Mouse (Mus musculus): Measurements from ENCODE around the gene Pnpla6. TPM values are rescaled to one million over a fixed set of nuclear protein-coding genes. Genes with fewer than 3 reads are reported as not detected.

Gene Pnpla6
- total RNA-seq, 1 experiment, result 125 TPM

DNA sequence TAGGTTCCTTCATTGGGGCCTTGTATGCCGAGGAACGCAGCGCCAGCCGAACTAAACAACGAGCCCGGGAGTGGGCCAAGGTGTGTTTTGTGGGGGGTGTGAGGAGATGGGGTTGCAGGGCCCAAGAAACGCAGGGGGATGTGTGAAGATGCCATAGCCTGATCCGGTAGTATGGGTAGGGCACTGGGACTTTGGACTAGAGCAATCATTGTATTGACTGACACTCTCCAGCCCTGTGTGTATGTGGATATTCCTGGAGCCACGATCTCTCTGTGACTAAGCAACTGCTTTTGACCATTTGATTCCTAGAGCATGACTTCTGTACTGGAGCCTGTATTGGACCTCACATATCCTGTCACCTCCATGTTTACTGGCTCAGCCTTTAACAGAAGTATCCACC lies 21.8 kb downstream of the Pnpla6 start:
- no peak overlapping the region for H3K4me3 ChIP-seq (ENCODE audit: insufficient read depth in 1 of 2, low read depth in 1 of 2, low read length in 2 of 2, poor library complexity in 1 of 2, severe bottlenecking in 1 of 2)
- no peaks in the 10 kb centered on the region for H3K9me3 ChIP-seq (ENCODE audit: control insufficient read depth, insufficient read depth, low read depth, low read length)
- TF ChIP-seq HCFC1 (IDR thresholded peaks at IDR 0.05; ENCODE audit: borderline replicate concordance, insufficient read depth, low read length), result no peak
- TF ChIP-seq MAFK (IDR thresholded peaks at IDR 0.05; ENCODE audit: insufficient read depth, low read depth, low read length), result no peak
- TF ChIP-seq ZC3H11A (IDR thresholded peaks at IDR 0.05; ENCODE audit: borderline replicate concordance, low read depth, low read length), result no peak
- TF ChIP-seq CHD2 (IDR thresholded peaks at IDR 0.05; ENCODE audit: low read depth, low read length), result no peak
- no peak for TF ChIP-seq ZNF384 (IDR thresholded peaks at IDR 0.05; ENCODE audit: low read depth, low read length)
- no peak overlapping the region; the same call in 1 of the 2 replicates for H3K27ac ChIP-seq (ENCODE audit: insufficient read depth, low read depth, low read length, poor library complexity, severe bottlenecking)
- DNase-seq (ENCODE audit: low read depth, low spot score), result no peak
- H3K36me3 ChIP-seq (ENCODE audit: control insufficient read depth, insufficient read depth, low read length, poor library complexity, severe bottlenecking), result peaks cover 28% of the 10 kb centered on the region
- peaks cover 4 to 18% of the 10 kb centered on the region in 2 experiments; a peak in 2 of 4 replicates for H3K4me1 ChIP-seq (ENCODE audit: control insufficient read depth in 2 of 2, insufficient read depth in 2 of 2, low read length in 2 of 2, poor library complexity in 1 of 2)
- H3K9ac ChIP-seq (ENCODE audit: insufficient read depth, low read depth, low read length, poor library complexity, severe bottlenecking), result no peak overlapping the region
- in situ Hi-C loops (cut with MboI; ENCODE audit: low sequenced_read_pairs in 2 of 2, unreplicated experiment in 2 of 2), result no loop called here

GRCm38 (mm10) chr8:3537666-3538065 lies 22.5 kb downstream of the Pnpla6 start:
- in situ Hi-C loops (cut with MboI; ENCODE audit: low sequenced_read_pairs in 2 of 2, unreplicated experiment in 2 of 2), result no loop called here
- Histone ChIP-seq H3K4me1 (ENCODE audit: control insufficient read depth in 2 of 2, insufficient read depth in 2 of 2, low read length in 2 of 2, poor library complexity in 1 of 2) (peaks cover 4 to 18% of the 10 kb centered on the region in 2 experiments; a peak in 2 of 4 replicates), H3K9ac (ENCODE audit: insufficient read depth, low read depth, low read length, poor library complexity, severe bottlenecking) (no peak overlapping the region), H3K27ac (ENCODE audit: insufficient read depth, low read depth, low read length, poor library complexity, severe bottlenecking) (no peak overlapping the region), H3K9me3 (ENCODE audit: control insufficient read depth, insufficient read depth, low read depth, low read length) (no peaks in the 10 kb centered on the region), H3K4me3 (ENCODE audit: insufficient read depth in 1 of 2, low read depth in 1 of 2, low read length in 2 of 2, poor library complexity in 1 of 2, severe bottlenecking in 1 of 2) (peak overlapping the region in 1 of 2 experiments; percentile 19; a peak in 1 of 4 replicates), H3K36me3 (ENCODE audit: control insufficient read depth, insufficient read depth, low read length, poor library complexity, severe bottlenecking) (peaks cover 30% of the 10 kb centered on the region)
- TF ChIP-seq HCFC1 (IDR thresholded peaks at IDR 0.05; ENCODE audit: borderline replicate concordance, insufficient read depth, low read length) (no peak), CHD2 (IDR thresholded peaks at IDR 0.05; ENCODE audit: low read depth, low read length) (no peak), MAFK (IDR thresholded peaks at IDR 0.05; ENCODE audit: insufficient read depth, low read depth, low read length) (no peak), ZNF384 (IDR thresholded peaks at IDR 0.05; ENCODE audit: low read depth, low read length) (no peak), ZC3H11A (IDR thresholded peaks at IDR 0.05; ENCODE audit: borderline replicate concordance, low read depth, low read length) (no peak)
- no peak for DNase-seq (ENCODE audit: low read depth, low spot score)

- peaks cover 40% of the 10 kb centered on the region for H3K36me3 ChIP-seq (ENCODE audit: control insufficient read depth, insufficient read depth, low read length, poor library complexity, severe bottlenecking)
- in situ Hi-C loops (cut with MboI; ENCODE audit: low sequenced_read_pairs in 2 of 2, unreplicated experiment in 2 of 2), result no loop called here
These were observed 24.0 kb downstream of the Pnpla6 start for GRCm38 (mm10) chr8:3539146-3539545.

DNA sequence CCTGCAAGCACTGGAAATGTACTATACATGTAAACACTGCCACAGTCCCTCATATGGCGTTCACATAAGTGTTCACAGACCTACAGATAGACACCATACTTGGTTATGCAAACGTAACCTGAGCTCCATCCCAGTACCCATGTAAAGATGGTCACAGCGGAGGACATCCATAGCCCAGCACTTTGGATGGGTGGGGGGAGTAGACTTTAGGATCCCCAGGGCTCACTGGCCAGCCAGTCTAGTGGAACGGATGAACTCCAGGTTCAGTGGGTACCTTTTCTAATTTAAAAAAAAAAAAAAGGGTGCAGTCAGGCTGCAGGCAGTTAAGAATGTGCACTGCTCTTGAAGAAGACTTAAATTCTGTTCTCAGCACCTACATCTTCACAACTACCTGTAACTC lies 24.9 kb downstream of the Pnpla6 start:
- Histone ChIP-seq H3K4me3 (ENCODE audit: insufficient read depth in 1 of 2, low read depth in 1 of 2, low read length in 2 of 2, poor library complexity in 1 of 2, severe bottlenecking in 1 of 2) (no peak overlapping the region), H3K9me3 (ENCODE audit: control insufficient read depth, insufficient read depth, low read depth, low read length) (no peaks in the 10 kb centered on the region), H3K9ac (ENCODE audit: insufficient read depth, low read depth, low read length, poor library complexity, severe bottlenecking) (no peak overlapping the region), H3K27ac (ENCODE audit: insufficient read depth, low read depth, low read length, poor library complexity, severe bottlenecking) (no peak overlapping the region), H3K4me1 (ENCODE audit: control insufficient read depth in 2 of 2, insufficient read depth in 2 of 2, low read length in 2 of 2, poor library complexity in 1 of 2) (peaks cover 4 to 19% of the 10 kb centered on the region in 2 experiments; a peak in 3 of 4 replicates), H3K36me3 (ENCODE audit: control insufficient read depth, insufficient read depth, low read length, poor library complexity, severe bottlenecking) (peaks cover 43% of the 10 kb centered on the region)
- TF ChIP-seq MAFK (IDR thresholded peaks at IDR 0.05; ENCODE audit: insufficient read depth, low read depth, low read length) (no peak), ZNF384 (IDR thresholded peaks at IDR 0.05; ENCODE audit: low read depth, low read length) (no peak), HCFC1 (IDR thresholded peaks at IDR 0.05; ENCODE audit: borderline replicate concordance, insufficient read depth, low read length) (no peak), CHD2 (IDR thresholded peaks at IDR 0.05; ENCODE audit: low read depth, low read length) (no peak), ZC3H11A (IDR thresholded peaks at IDR 0.05; ENCODE audit: borderline replicate concordance, low read depth, low read length) (no peak)
- in situ Hi-C loops (cut with MboI; ENCODE audit: low sequenced_read_pairs in 2 of 2, unreplicated experiment in 2 of 2), result no loop called here
- DNase-seq (ENCODE audit: low read depth, low spot score), result no peak

More at GRCm38 (mm10) chr8:3539146-3539545, 24.0 kb downstream of the Pnpla6 start:
- Histone ChIP-seq H3K9me3 (ENCODE audit: control insufficient read depth, insufficient read depth, low read depth, low read length) (no peaks in the 10 kb centered on the region), H3K27ac (ENCODE audit: insufficient read depth, low read depth, low read length, poor library complexity, severe bottlenecking) (no peak overlapping the region), H3K4me1 (ENCODE audit: control insufficient read depth in 2 of 2, insufficient read depth in 2 of 2, low read length in 2 of 2, poor library complexity in 1 of 2) (peaks cover 4 to 18% of the 10 kb centered on the region in 2 experiments; a peak in 2 of 4 replicates), H3K4me3 (ENCODE audit: insufficient read depth in 1 of 2, low read depth in 1 of 2, low read length in 2 of 2, poor library complexity in 1 of 2, severe bottlenecking in 1 of 2) (no peak overlapping the region), H3K9ac (ENCODE audit: insufficient read depth, low read depth, low read length, poor library complexity, severe bottlenecking) (no peak overlapping the region)
- DNase-seq (ENCODE audit: low read depth, low spot score), result no peak
- no peak for TF ChIP-seq ZC3H11A (IDR thresholded peaks at IDR 0.05; ENCODE audit: borderline replicate concordance, low read depth, low read length)
- TF ChIP-seq CHD2 (IDR thresholded peaks at IDR 0.05; ENCODE audit: low read depth, low read length), result no peak

GRCm38 (mm10) chr8:3546511-3546910 lies 31.3 kb downstream of the Pnpla6 start:
- no peak for TF ChIP-seq ZC3H11A (IDR thresholded peaks at IDR 0.05; ENCODE audit: borderline replicate concordance, low read depth, low read length)
- TF ChIP-seq CHD2 (IDR thresholded peaks at IDR 0.05; ENCODE audit: low read depth, low read length), result no peak
- TF ChIP-seq HCFC1 (IDR thresholded peaks at IDR 0.05; ENCODE audit: borderline replicate concordance, insufficient read depth, low read length), result no peak
- no peak for TF ChIP-seq MAFK (IDR thresholded peaks at IDR 0.05; ENCODE audit: insufficient read depth, low read depth, low read length)
- TF ChIP-seq ZNF384 (IDR thresholded peaks at IDR 0.05; ENCODE audit: low read depth, low read length), result no peak
- Histone ChIP-seq H3K27ac (ENCODE audit: insufficient read depth, low read depth, low read length, poor library complexity, severe bottlenecking) (peak overlapping the region; percentile 87; the same call in 1 of the 2 replicates), H3K9ac (ENCODE audit: insufficient read depth, low read depth, low read length, poor library complexity, severe bottlenecking) (no peak overlapping the region), H3K9me3 (ENCODE audit: control insufficient read depth, insufficient read depth, low read depth, low read length) (no peaks in the 10 kb centered on the region), H3K4me3 (ENCODE audit: insufficient read depth in 1 of 2, low read depth in 1 of 2, low read length in 2 of 2, poor library complexity in 1 of 2, severe bottlenecking in 1 of 2) (no peak overlapping the region), H3K36me3 (ENCODE audit: control insufficient read depth, insufficient read depth, low read length, poor library complexity, severe bottlenecking) (peaks cover 18% of the 10 kb centered on the region), H3K4me1 (ENCODE audit: control insufficient read depth in 2 of 2, insufficient read depth in 2 of 2, low read length in 2 of 2, poor library complexity in 1 of 2) (peaks cover 3 to 5% of the 10 kb centered on the region in 2 experiments; a peak in 3 of 4 replicates)
- in situ Hi-C loops (cut with MboI; ENCODE audit: low sequenced_read_pairs in 2 of 2, unreplicated experiment in 2 of 2), result no loop called here
- no peak for DNase-seq (ENCODE audit: low read depth, low spot score)

All from ES-E14 (cell line).